13 mouse cellular contexts compared by ENCODE assay signal in the genomic region with DNA sequence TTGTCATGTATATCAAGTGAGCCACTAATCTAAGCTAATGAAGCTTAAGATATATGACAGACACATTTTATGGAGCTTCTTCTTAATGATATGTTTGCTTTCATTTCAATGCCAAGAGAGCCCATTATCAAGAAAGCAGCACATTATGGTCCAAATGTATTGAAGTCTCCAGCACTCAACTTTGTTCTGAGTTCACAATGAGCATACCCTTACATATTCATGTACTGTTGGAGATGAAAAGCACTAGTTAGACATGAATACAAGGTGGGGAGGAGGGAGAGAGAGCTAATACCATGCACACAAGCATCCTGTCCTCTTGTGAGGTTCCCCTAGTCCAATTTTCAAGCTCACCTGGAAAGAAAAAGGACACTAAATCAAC.
"Had no signal": no experiment of that assay in that cellular context is flagged by ENCODE, and none has a peak within 500 bp of the region (broad histone marks: within the 10 kb centered on the region; RNA-seq: fewer than 3 reads in every experiment).

No protein-coding gene starts in this region.

- H3K4me1 ChIP-seq: limb, embryonic 10.5 days; liver, embryonic 15.5 days; neural tube, embryonic 12.5 days had no signal

- H3K36me3 ChIP-seq: limb, embryonic 10.5 days; liver, embryonic 15.5 days; midbrain, embryonic 10.5 days; neural tube, embryonic 12.5 days had no signal

- ATAC-seq: lung, postnatal 0 days had no signal

- H3K4me3 ChIP-seq: left cerebral cortex, adult 2 months; limb, embryonic 10.5 days; liver, embryonic 15.5 days; midbrain, embryonic 10.5 days; myocyte; neural tube, embryonic 12.5 days had no signal

- H3K27me3 ChIP-seq: liver, embryonic 15.5 days; neural tube, embryonic 12.5 days had no signal

- DNase-seq: kidney, postnatal 25 days; lung, adult 2 months; lung, postnatal 36 days; right cerebral cortex, postnatal 4 days; thymus, postnatal 4 days had no signal

- H3K9me3 ChIP-seq: limb, embryonic 10.5 days; liver, embryonic 15.5 days; midbrain, embryonic 10.5 days; neural tube, embryonic 12.5 days had no signal

- H3K4me2 ChIP-seq: liver, embryonic 11.5 days; liver, embryonic 15.5 days; neural tube, embryonic 12.5 days had no signal

- H3K27ac ChIP-seq: left cerebral cortex, adult 2 months; limb, embryonic 10.5 days; liver, embryonic 15.5 days; midbrain, embryonic 10.5 days; neural tube, embryonic 12.5 days had no signal

- H3K9ac ChIP-seq: liver, embryonic 15.5 days; neural tube, embryonic 12.5 days had no signal
